Mouse (Mus musculus): ENCODE data around the gene Kidins220. TPM values are rescaled to one million over a fixed set of nuclear protein-coding genes. Genes with fewer than 3 reads are reported as not detected.
A peak's percentile ranks its signal among the peaks of the same experiment; 100 is the strongest.

Kidins220 gene
- total RNA-seq, 2 experiments from 2014 or later = 67.8 to 80.8 TPM

GRCm38 (mm10) chr12:24963393-24964022 is 11.2 kb upstream of the Kidins220 start:
- no peak for DNase-seq

DNA sequence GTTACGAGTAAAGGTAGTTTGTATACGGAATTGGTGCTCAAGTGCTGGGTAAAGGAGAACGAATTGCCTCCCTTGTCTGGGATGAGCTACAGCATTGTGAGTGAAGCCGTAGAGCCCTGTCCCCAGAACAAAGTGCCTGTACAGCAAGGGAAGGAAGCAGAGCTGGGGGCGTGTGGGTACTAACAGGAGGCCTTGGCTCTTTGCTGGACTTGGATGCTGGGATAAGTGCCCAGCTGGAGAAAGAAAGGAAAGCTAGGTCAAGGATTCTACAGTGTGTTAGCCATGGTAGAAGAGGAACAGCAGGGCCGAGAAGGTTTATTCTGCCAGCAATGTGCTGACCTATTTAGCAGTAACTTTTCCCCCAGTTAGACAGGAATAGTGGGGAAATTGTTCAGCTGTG is 9.3 kb upstream of the Kidins220 start:
- peak; percentile 37 for DNase-seq

DNA sequence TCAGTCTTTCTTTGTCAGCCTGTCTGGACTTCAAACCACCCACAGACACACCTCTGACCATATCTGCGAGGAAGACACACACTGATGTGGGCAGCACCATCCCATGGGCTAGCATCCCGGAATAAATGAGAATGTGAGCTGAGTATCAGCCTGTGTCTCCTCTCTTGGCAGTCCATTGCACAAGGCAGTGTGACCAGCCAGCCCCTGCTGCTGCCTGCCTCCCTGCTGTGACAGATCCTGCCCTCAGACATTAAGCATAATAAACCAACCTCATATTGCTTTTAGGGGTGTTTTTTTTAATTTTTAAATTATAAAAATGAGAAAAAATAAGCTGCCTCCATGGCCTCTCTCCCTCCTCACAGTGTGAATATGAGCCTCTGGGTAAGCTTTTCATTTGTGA is 8.7 kb upstream of the Kidins220 start:
- DNase-seq = no peak

- no peak for DNase-seq
These were observed 3.1 kb upstream of the Kidins220 start for GRCm38 (mm10) chr12:24971490-24972200.

- DNase-seq = no peak
These were observed 2.1 kb upstream of the Kidins220 start for GRCm38 (mm10) chr12:24972371-24973350.

- DNase-seq = no peak
These were observed 1.1 kb upstream of the Kidins220 start for GRCm38 (mm10) chr12:24973586-24973985.

DNA sequence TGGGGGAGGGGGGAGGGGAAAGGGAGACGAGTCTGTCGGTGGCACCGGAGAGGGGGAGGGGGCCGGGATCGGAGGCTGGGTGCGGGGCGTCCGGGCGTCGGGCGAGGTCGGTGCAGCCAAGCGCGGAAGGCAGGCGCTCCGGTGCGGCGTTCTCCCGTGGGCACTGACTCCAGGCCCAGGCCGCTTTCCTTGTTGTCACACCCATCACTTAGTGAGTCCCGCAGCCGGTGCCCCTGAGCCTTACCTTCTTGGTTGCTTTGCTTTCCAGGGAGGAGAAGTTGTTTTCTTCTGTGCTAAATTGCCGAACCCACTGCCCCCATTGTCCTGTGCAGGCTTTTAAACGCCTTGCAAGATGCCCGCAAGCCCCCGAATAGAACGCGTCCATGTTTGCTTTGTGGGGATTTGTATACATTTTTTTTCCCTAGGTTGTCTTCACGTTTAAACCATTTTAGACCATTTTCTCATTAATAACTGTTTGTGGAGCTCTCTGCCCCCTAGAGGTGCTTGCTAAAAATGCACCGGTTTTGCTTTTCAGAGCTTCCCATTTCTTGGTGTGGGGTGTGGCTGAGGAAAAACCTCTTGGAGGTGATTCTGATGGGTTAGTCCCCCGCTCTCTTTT is 499 bp downstream of the Kidins220 start:
- peak; percentile 70 for DNase-seq

- DNase-seq = no peak
These were observed 10.5 kb downstream of the Kidins220 start for GRCm38 (mm10) chr12:24985226-24985625.

DNA sequence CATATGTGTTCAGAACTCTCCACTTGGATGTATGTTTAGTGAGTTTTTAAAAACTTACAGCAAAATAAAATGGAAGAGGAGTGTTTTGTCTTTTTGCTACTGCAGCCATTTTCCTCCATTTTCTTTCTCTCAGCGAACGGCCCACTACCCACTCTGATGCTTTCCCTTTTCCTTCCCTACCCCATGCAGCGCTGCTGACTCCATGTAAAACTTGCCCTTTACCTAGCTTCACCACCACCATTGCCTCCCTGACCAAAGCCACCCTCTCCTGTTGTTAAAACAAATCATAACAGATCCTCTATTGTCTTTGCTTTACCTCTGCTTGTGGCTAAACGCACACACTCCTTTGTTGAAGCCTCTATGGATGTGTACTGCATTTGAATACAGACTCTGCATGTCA is 20.6 kb downstream of the Kidins220 start:
- DNase-seq = no peak

GRCm38 (mm10) chr12:25005350-25005749 is 30.6 kb downstream of the Kidins220 start:
- no peak for DNase-seq

GRCm38 (mm10) chr12:25009957-25010356 is 35.2 kb downstream of the Kidins220 start:
- no peak for DNase-seq

DNA sequence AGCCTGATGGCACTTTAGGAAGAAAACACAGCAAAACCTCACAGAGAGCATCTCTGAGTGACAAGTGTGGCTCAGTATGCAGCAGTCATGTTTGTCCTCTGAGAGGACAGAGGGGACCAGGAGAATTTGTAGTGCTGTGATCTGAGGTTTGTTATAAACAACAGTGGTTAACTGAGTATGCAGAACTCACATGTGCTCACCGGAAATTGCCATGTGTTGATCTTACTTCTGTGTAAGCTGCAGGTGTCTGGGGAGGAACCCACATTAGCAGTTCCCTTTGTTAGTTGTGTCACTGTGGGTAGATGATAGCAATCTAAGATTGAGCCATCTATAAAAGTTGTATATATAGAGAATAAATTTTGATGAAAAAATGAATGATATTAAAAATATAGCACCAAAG is 35.7 kb downstream of the Kidins220 start:
- no peak for DNase-seq

DNA sequence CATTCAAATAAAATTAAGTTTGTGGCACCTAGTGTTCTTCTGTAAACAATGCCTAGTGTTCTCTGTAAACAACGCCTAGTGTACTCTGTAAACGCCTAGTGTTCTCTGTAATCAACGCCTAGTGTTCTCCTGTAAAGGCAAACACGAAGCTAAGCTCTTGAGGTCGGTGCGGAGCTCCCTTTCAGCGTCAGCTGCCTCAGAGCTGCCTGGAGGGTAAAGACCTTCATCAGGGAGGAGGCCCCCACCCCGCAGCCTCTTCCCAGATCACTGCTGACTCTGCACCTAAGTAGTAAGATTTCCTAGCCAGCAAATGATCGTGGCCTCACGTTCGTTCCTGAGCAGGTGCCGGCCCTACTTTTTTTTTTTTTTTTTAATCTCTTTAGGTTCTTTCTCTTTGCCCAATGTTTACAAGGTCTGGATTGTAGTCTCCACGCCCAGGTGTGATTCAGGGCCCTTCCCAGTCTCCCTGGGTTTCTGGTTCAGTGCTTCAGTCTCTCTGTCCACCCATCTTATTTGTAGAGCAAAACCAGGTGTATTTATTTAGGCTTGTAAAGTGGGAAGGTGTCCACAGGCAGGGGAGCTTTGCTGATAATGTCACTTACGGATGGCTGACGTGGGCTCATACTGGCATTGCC is 37.1 kb downstream of the Kidins220 start:
- no peak for DNase-seq

DNA sequence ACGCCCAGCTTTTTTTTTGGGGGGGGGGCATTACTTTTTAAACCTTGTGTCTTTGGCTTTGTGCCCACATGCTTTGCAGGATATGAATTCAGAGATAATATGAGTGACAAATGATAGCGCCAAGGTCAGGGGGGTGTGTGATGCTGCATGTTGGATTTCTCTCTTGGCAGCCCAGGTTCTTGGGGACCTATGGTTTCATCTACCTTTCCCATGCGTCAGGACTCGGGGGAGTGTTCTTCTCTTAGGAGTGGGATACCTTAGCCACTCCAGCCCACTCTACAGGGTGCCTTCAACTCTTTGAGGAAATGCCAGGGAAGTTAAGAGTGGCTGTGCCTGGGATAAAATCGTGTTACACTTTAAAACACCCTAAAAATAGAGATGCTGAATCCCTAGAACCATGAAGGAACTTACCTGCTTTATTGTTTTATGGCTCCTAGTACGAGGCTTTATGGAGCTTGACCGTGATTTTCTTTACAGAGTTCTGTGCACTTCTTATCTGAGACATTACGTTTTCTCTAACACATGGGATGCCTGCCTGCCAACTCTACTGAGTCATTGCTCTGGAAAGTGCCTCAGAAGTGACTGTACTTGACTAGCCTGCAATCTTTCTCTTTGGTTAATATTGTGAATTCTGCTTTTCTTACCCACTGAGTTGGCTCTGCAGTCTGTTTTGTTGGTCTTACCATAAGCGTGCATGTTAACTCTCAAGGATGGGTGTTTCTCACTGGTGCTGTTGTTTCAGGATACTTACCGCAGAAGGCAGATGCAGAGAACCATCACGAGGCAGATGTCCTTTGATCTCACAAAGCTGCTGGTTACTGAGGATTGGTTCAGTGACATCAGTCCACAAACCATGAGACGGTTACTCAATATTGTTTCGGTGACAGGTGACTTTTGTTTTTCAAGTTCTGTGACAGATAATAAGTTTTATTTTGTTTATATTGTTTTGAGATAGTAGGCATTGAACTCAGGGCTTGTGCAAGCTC is 38.1 kb downstream of the Kidins220 start:
- DNase-seq = peak; percentile 51

DNA sequence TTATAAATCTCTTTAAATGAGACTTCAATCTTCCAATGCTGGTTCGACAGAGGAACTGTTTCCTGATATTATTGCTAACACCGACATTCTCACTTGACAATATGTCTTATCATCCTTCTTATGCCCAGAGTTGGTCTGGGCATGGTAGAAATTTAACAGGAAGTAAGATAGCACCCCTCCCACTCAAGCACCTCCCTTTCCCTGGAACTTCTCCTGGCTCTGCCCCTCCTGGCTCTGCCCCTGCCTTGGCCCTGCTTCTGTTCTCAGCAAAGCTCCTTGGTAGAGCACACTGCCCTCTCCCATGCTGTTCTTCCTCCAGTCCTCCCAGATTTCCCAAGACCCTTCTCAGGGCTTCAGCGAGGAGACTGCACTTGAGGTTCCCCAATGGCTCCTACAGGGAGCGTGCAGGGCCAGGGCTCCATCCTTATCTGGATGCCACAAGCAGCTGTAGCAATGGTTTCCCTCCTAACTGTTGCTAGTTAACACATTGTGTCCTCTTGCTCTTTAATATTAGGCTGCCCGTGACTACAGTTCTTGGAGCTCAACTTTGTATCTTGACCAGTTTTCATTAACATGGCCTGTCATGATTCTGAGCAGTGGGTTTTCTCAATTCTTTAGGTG is 39.7 kb downstream of the Kidins220 start:
- no peak for DNase-seq

GRCm38 (mm10) chr12:25014938-25015337 is 40.2 kb downstream of the Kidins220 start:
- DNase-seq = no peak

DNA sequence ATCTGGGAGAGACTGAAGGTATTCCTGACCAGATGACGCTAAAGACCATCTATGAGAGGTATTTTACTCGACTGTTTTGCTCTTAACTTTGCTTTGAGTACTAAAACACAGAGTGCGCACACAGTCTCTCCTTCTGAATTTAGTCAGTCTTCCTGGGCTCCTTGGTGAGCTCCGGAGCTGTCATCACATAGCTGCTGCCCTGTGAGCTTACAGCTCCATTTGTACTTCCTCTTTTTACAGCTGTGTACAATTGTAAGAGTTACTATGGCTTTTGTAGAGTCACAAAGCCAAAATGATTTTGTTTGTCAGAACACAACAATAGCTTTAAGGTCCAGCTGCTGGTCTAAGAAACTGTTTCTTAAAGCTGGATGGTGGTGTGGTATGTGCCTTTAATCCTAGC is 42.3 kb downstream of the Kidins220 start:
- DNase-seq = no peak

DNA sequence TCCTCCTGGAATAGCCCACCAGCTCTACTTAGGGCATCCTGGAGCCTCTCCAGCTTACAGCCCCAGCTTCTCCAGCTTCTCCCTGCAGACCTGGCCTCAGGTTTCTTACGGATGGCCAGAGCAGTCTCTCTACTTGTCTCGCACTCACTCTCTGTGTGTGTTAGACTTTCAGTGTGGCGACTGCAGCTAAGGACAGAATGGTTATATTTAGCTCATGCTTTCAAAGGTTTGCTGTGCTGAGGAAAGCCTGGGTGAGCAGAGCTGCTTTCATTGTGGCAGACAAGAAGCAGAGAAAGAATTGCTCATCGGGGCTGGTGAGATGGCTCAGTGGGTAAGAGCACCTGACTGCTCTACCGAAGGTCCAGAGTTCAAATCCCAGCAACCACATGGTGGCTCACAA is 46.3 kb downstream of the Kidins220 start:
- DNase-seq = no peak

DNA sequence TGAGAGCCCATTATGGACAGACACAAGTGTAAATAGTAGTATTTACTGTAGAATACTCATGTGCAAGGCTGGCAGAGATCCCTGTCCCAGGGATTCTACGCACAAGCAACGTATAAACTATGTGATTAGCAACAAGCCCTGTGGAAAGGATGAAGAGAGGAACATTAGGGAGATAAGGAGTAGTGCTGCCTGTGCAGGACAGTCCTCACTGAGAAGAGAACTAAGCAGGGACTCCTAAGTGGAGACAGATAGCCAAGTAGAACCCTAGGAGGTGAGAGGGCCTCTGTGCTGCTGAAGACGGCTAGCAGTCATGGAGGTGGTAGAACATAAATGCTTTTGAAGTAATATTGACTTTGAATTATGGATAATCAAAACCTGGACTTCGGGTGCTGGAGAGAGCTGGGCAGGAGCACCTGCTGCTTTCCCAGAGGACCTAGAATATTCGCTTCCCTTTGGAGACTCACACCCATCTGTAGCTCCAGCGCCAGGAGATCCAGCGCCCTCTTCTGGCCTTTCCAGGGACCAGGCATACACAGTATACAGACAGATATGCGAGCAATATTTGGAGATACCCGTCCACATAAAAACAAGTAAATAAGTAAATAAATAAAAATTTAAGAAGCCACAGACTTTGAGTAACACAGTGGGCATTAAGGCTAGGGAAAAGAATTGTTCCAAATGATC is 50.3 kb downstream of the Kidins220 start:
- no peak for DNase-seq

GRCm38 (mm10) chr12:25026308-25026707 is 51.6 kb downstream of the Kidins220 start:
- no peak for DNase-seq
